Mouse (Mus musculus) CH12.LX (cell line): ENCODE measurements around the gene Nt5c3. TPM values are rescaled to one million over a fixed set of nuclear protein-coding genes. Genes with fewer than 3 reads are reported as not detected.

Experiments
- DNase-seq: peaks from one replicate; pipeline ENCODE4 v3.0.0-alpha.2; 2013; ENCODE audit errors: extremely low read depth
- H3K27ac ChIP-seq: 2 replicates; pipeline ENCODE4 v1.5.1; 2012; ENCODE audit warnings: low read depth, mild to moderate bottlenecking, control low read depth, moderate library complexity; ENCODE audit not compliant: insufficient read depth
- H3K27me3 ChIP-seq: replicated peaks from 2 replicates; pipeline ENCODE3; 2012; ENCODE audit warnings: inconsistent platforms
- H3K36me3 ChIP-seq, 2 experiments: replicated peaks in 1 of 2; 2 replicates each; pipeline versions ENCODE3 to v1.6.1; 2012; ENCODE audit warnings: inconsistent platforms in 1 of 2, low read length in 1 of 2, mild to moderate bottlenecking in 1 of 2, mixed read lengths in 1 of 2, moderate library complexity in 1 of 2; ENCODE audit not compliant: control insufficient read depth in 1 of 2, insufficient read depth in 1 of 2
- H3K4me1 ChIP-seq, 2 experiments: 2 replicates each; pipeline ENCODE4 v1.6.1; 2012; ENCODE audit warnings: inconsistent platforms in 1 of 2, moderate library complexity in 1 of 2; ENCODE audit not compliant: insufficient read depth in 2 of 2, control insufficient read depth in 1 of 2
- H3K4me2 ChIP-seq: 2 replicates; pipeline ENCODE4 v1.6.1; 2012; ENCODE audit warnings: low read depth, mild to moderate bottlenecking, control low read depth; ENCODE audit not compliant: poor library complexity, insufficient read depth, severe bottlenecking
- H3K4me3 ChIP-seq, 3 experiments: fragments of 150-350 bp in 1 of 3; sonication (generic) in 1 of 3; replicated peaks in 1 of 3; 2 replicates each; pipeline versions ENCODE3 to v1.5.1; 2011 to 2012; ENCODE audit warnings: low read depth in 2 of 3, low read length in 2 of 3, mild to moderate bottlenecking in 2 of 3, moderate library complexity in 2 of 3, control low read depth in 1 of 3, improper control_type of control experiment in 1 of 3, inconsistent platforms in 1 of 3, mixed read lengths in 1 of 3; ENCODE audit not compliant: poor library complexity in 1 of 3
- H3K79me2 ChIP-seq: replicated peaks from 2 replicates; pipeline ENCODE4 v1.6.1; 2012; ENCODE audit warnings: mild to moderate bottlenecking, moderate library complexity; ENCODE audit not compliant: control insufficient read depth, poor library complexity, insufficient read depth, severe bottlenecking; ENCODE audit errors: extremely low read depth
- H3K9ac ChIP-seq: 2 replicates; pipeline ENCODE4 v1.6.1; 2012; ENCODE audit warnings: low read depth, mild to moderate bottlenecking, control low read depth, moderate library complexity; ENCODE audit not compliant: insufficient read depth
- H3K9me3 ChIP-seq: replicated peaks from 2 replicates; pipeline ENCODE3; 2012; ENCODE audit warnings: low read length, inconsistent platforms, mixed read lengths
- CTCF ChIP-seq, 2 experiments: IDR thresholded peaks in 1 of 2; conservative IDR thresholded peaks in 1 of 2; 2 replicates each; pipeline ENCODE4 v1.5.1; 2011 to 2012; ENCODE audit warnings: low read depth in 2 of 2, low read length in 2 of 2, improper control_type of control experiment in 1 of 2, inconsistent platforms in 1 of 2, mild to moderate bottlenecking in 1 of 2, moderate library complexity in 1 of 2
- ELF1 ChIP-seq: IDR thresholded peaks from 2 replicates; pipeline ENCODE4 v1.6.1; 2014; ENCODE audit warnings: low read depth, mild to moderate bottlenecking, inconsistent platforms, low read length, improper control_type of control experiment
- GABPA ChIP-seq: IDR thresholded peaks from 2 replicates; pipeline ENCODE4 v1.6.1; 2012; ENCODE audit warnings: low read depth, low read length, improper control_type of control experiment, inconsistent platforms; ENCODE audit not compliant: insufficient replicate concordance
- HCFC1 ChIP-seq: IDR thresholded peaks from 2 replicates; pipeline ENCODE4 v1.6.1; 2012; ENCODE audit warnings: low read depth, mild to moderate bottlenecking, inconsistent platforms, low read length, improper control_type of control experiment
- IRF4 ChIP-seq: IDR thresholded peaks from 2 replicates; pipeline ENCODE4 v1.6.1; 2014; ENCODE audit warnings: low read depth, mild to moderate bottlenecking, inconsistent platforms, low read length, improper control_type of control experiment
- JUND ChIP-seq: conservative IDR thresholded peaks from 2 replicates; pipeline ENCODE4 v1.6.1; 2011; ENCODE audit warnings: low read depth, low read length, improper control_type of control experiment
- MAFK ChIP-seq: IDR thresholded peaks from 2 replicates; pipeline ENCODE4 v1.6.1; 2011; ENCODE audit warnings: low read length, improper control_type of control experiment; ENCODE audit not compliant: insufficient replicate concordance
- MAX ChIP-seq: IDR thresholded peaks from 2 replicates; pipeline ENCODE4 v1.6.1; 2011; ENCODE audit warnings: low read length, improper control_type of control experiment
- MEF2A ChIP-seq: IDR thresholded peaks from 2 replicates; pipeline ENCODE4 v1.6.1; 2014; ENCODE audit warnings: low read depth, mild to moderate bottlenecking, inconsistent platforms, low read length, improper control_type of control experiment, borderline replicate concordance
- MXI1 ChIP-seq: IDR thresholded peaks from 2 replicates; pipeline ENCODE4 v1.6.1; 2011; ENCODE audit warnings: mild to moderate bottlenecking, low read depth, low read length, improper control_type of control experiment
- MYC ChIP-seq: IDR thresholded peaks from 2 replicates; pipeline ENCODE4 v1.6.1; 2011; ENCODE audit warnings: low read depth, mild to moderate bottlenecking, improper control_type of control experiment, low read length
- TBP ChIP-seq: conservative IDR thresholded peaks from 2 replicates; pipeline ENCODE4 v1.6.1; 2011; ENCODE audit warnings: low read depth, low read length, improper control_type of control experiment
- TCF12 ChIP-seq: IDR thresholded peaks from 2 replicates; pipeline ENCODE4 v1.6.1; 2014; ENCODE audit warnings: low read depth, mild to moderate bottlenecking, inconsistent platforms, low read length, improper control_type of control experiment
- ZNF384 ChIP-seq: IDR thresholded peaks from 2 replicates; pipeline ENCODE4 v1.6.1; 2012; ENCODE audit warnings: low read depth, low read length, improper control_type of control experiment, inconsistent platforms
- dilution Hi-C: fragments of 300-500 bp; cut with MboI; formaldehyde crosslinking; loops from 2 replicates; pipeline ENCODE4 v1.14.3; 2020; ENCODE audit warnings: low sequenced_read_pairs; ENCODE audit not compliant: extremely low pct_unique_long_range_greater_than_20kb, extremely low pct_ligation_motif_present
- in situ Hi-C: fragments of 300-500 bp; cut with MboI; formaldehyde crosslinking; loops from 3 replicates; pipeline ENCODE4 v1.14.3; 2019; ENCODE audit warnings: low sequenced_read_pairs, low pct_ligation_motif_present, low pct_unique_long_range_greater_than_20kb, mixed read lengths
- polyA plus RNA-seq: library from polyadenylated mRNA; unstranded; fragments of >175 nt; gene quantifications from 2 replicates; pipeline ENCODE4 v1.2.1, GENCODE M21; 2012; ENCODE audit warnings: low read depth; ENCODE audit not compliant: insufficient read length
- total RNA-seq, 2 experiments: library from RNA; depleted of rRNA; stranded (reverse); fragments of 300-350 nt in 1 of 2; fragments of >200 nt in 1 of 2; gene quantifications; 2 replicates each; pipeline ENCODE4 v1.2.3; 2012 to 2014

The Nt5c3 gene
- total and polyA plus RNA-seq, 3 experiments, result 23.7 to 82.4 (median 36.5) TPM

DNA sequence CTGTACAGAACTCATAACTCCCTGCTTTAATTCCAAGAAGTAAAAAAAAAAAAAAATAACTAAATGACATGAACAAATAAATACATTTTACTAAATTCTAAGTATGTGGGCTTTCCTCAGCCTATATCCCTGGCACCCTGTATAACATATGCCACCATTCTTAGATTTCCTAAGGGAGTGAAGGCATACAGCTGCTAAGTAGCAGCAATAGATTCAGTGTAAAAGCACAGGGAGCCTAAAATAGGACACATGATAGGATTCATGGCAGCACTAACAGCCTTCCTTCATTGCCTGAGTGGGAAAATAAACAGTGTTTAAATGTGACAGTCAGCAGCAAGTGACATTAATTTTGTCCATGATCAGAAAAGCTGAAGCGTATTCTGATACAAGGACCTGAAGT is 19.4 kb downstream of the Nt5c3 start:
- Histone ChIP-seq H3K9me3 (no peaks in the 10 kb centered on the region), H3K4me1 (peaks cover 0 to 19% of the 10 kb centered on the region in 2 experiments; a peak in 2 of 4 replicates), H3K27me3 (no peaks in the 10 kb centered on the region), H3K4me2 (no peak overlapping the region), H3K9ac (no peak overlapping the region), H3K4me3 (no peak overlapping the region), H3K36me3 (peaks cover 0 to 3% of the 10 kb centered on the region in 2 experiments), H3K27ac (no peak overlapping the region), H3K79me2 (peaks cover 9% of the 10 kb centered on the region; the same call in 1 of the 2 replicates)
- in situ Hi-C loops, result loop anchor here (10.0 kb wide), 1 partner anchor 100 kb away; no protein-coding TSS in a partner anchor
- TF ChIP-seq MXI1 (no peak), ZNF384 (no peak), HCFC1 (no peak), CTCF (conservative IDR thresholded peaks at IDR 0.05 in 1 of 2, IDR thresholded peaks at IDR 0.05 in 1 of 2; ENCODE audit: low read depth in 2 of 2, low read length in 2 of 2) (no peak), ELF1 (no peak), MAX (no peak), MAFK (no peak)
- DNase-seq, result no peak
- dilution Hi-C loops, result no loop called here

DNA sequence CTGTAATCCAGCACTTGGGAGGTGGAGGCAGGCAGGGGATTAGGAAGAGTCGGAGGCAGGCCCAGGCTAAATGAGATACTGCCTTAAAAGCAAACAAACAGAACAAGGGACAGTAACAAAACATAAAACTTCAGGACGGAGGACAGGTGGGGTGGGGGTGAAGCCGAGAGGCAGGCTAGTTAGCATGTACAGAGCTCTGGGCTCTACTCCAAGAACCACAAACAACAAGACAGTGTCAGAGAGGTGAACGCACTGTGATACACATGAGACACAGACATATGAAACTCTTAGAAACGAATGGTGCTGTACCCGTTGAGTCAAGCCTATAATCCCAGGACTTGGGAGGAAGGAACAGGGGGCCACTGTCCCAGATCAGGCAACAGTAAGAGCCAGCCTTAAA is 19.9 kb downstream of the Nt5c3 start:
- Histone ChIP-seq H3K4me2 (no peak overlapping the region), H3K36me3 (peaks cover 0 to 3% of the 10 kb centered on the region in 2 experiments), H3K4me1 (peaks cover 0 to 21% of the 10 kb centered on the region in 2 experiments; a peak in 2 of 4 replicates), H3K9me3 (no peaks in the 10 kb centered on the region), H3K79me2 (peaks cover 11% of the 10 kb centered on the region; the same call in 1 of the 2 replicates), H3K4me3 (no peak overlapping the region), H3K27me3 (no peaks in the 10 kb centered on the region), H3K27ac (no peak overlapping the region), H3K9ac (no peak overlapping the region)
- DNase-seq, result no peak
- dilution Hi-C loops, result no loop called here
- in situ Hi-C loops, result loop anchor here (10.0 kb wide), 1 partner anchor 99 kb away; no protein-coding TSS in a partner anchor
- TF ChIP-seq MEF2A (no peak), IRF4 (no peak), MAX (no peak), MXI1 (no peak), TCF12 (no peak), JUND (no peak), GABPA (no peak), HCFC1 (no peak), MYC (no peak), TBP (no peak)
